Mouse (Mus musculus) ES-Bruce4 (cell line): ENCODE measurements around the gene Elavl3. TPM values are rescaled to one million over a fixed set of nuclear protein-coding genes. Genes with fewer than 3 reads are reported as not detected.

ENCODE experiments used
- H3K27ac ChIP-seq: 2 replicates; pipeline ENCODE4 v1.5.1; 2012; ENCODE audit warnings: low read length, inconsistent platforms; ENCODE audit not compliant: insufficient read depth
- H3K27me3 ChIP-seq: 2 replicates; pipeline ENCODE4 v1.6.1; 2012; ENCODE audit warnings: mild to moderate bottlenecking, low read length, inconsistent platforms; ENCODE audit not compliant: control insufficient read depth, poor library complexity, insufficient read depth, severe bottlenecking
- H3K36me3 ChIP-seq: 2 replicates; pipeline ENCODE4 v1.6.1; 2012; ENCODE audit warnings: inconsistent platforms, mild to moderate bottlenecking, low read length, moderate library complexity; ENCODE audit not compliant: control insufficient read depth, poor library complexity, insufficient read depth, severe bottlenecking
- H3K4me1 ChIP-seq: one replicate; pipeline ENCODE4 v1.8.1; 2011; ENCODE audit warnings: low read length; ENCODE audit not compliant: control insufficient read depth, insufficient read depth
- H3K4me3 ChIP-seq: 2 replicates; pipeline ENCODE4 v1.5.1; 2011; ENCODE audit warnings: low read depth, mild to moderate bottlenecking, low read length
- H3K9ac ChIP-seq: 2 replicates; pipeline ENCODE4 v1.6.1; 2012; ENCODE audit warnings: low read depth, mild to moderate bottlenecking, inconsistent platforms; ENCODE audit not compliant: poor library complexity, severe bottlenecking
- H3K9me3 ChIP-seq: replicated peaks from 2 replicates; pipeline ENCODE4 v1.6.1; 2012; ENCODE audit warnings: mild to moderate bottlenecking, low read length, inconsistent platforms; ENCODE audit not compliant: control insufficient read depth, poor library complexity, insufficient read depth, severe bottlenecking
- CTCF ChIP-seq: IDR thresholded peaks from one replicate; pipeline ENCODE4 v1.8.1; 2011; ENCODE audit warnings: low read depth, low read length
- EP300 ChIP-seq: IDR thresholded peaks from 2 replicates; pipeline ENCODE4 v1.6.1; 2011; ENCODE audit warnings: low read depth, low read length; ENCODE audit not compliant: insufficient read depth
- POLR2A ChIP-seq: IDR thresholded peaks from one replicate; pipeline ENCODE4 v1.8.1; 2011; ENCODE audit warnings: low read length; ENCODE audit not compliant: insufficient read depth
- polyA plus RNA-seq: library from polyadenylated mRNA; stranded (reverse); fragments of >200 nt; gene quantifications from 2 replicates; pipeline ENCODE4 v1.2.4, GENCODE M21; 2011; ENCODE audit warnings: low read depth; ENCODE audit not compliant: missing spikeins, insufficient read depth, insufficient read length

The Elavl3 gene
- polyA plus RNA-seq, 1 experiment: 10.6 TPM

GRCm38 (mm10) chr9:22028467-22028866, 23.4 kb downstream of the Elavl3 start:
- Histone ChIP-seq H3K4me1 (no peaks in the 10 kb centered on the region), H3K27ac (no peak overlapping the region)
- TF ChIP-seq EP300: no peak
- no peak for TF ChIP-seq POLR2A
- no peak for TF ChIP-seq CTCF

DNA sequence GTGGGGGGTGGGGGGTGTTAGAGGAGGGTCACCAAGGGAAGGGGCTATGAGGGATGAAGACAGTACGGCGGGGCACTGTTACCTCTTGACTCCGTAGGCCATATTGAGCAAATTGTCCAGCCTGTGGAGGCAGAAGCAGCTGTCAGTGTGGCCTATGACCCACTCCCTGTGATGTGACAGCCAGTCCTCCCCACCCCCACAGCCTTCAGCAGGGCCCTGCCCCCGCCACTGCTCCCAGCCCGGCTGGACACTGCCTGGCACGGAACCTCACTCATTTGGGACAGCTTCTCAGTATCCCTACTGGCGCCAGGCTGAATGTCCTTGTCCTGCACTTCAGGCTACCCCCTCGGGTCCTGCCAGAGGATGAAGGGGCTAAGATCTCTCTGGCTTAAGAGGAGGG, 27.2 kb downstream of the Elavl3 start:
- H3K27ac ChIP-seq: no peak overlapping the region
- H3K9me3 ChIP-seq: no peaks in the 10 kb centered on the region
- no peak overlapping the region for H3K4me3 ChIP-seq
- H3K4me1 ChIP-seq: no peaks in the 10 kb centered on the region
- no peak overlapping the region for H3K9ac ChIP-seq
- no peaks in the 10 kb centered on the region for H3K36me3 ChIP-seq
- no peaks in the 10 kb centered on the region for H3K27me3 ChIP-seq
- TF ChIP-seq CTCF (no peak), POLR2A (no peak), EP300 (no peak)

More at GRCm38 (mm10) chr9:22028467-22028866, 23.4 kb downstream of the Elavl3 start:
- Histone ChIP-seq H3K9ac (no peak overlapping the region), H3K27me3 (no peaks in the 10 kb centered on the region), H3K4me3 (no peak overlapping the region), H3K9me3 (no peaks in the 10 kb centered on the region), H3K36me3 (no peaks in the 10 kb centered on the region)

GRCm38 (mm10) chr9:22017208-22017825, 34.5 kb downstream of the Elavl3 start:
- TF ChIP-seq EP300: no peak
- TF ChIP-seq POLR2A: no peak
- no peak for TF ChIP-seq CTCF
- Histone ChIP-seq H3K27me3 (no peaks in the 10 kb centered on the region), H3K36me3 (peaks cover 9% of the 10 kb centered on the region), H3K4me1 (peaks cover 8% of the 10 kb centered on the region), H3K4me3 (no peak overlapping the region), H3K9me3 (no peaks in the 10 kb centered on the region), H3K9ac (no peak overlapping the region), H3K27ac (no peak overlapping the region)

DNA sequence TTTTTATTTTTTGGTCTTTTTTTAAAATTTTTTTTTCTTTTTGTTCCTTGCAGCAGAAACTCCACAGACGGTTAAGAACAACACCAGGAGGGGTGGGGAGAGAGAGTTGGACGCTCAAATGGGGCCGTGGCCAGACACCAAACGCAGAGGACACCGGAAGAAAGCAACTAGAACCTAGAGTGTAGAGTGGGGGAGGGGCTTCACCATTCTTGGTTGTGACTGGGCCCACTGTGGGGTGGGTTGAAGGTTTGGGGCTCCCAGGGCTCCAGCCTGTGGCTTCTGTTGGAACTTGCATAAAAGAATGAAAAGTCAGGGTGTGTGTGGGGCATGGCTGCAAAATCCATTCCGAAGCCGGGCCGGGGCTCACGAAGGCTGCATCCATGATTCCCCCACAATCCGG, 35.6 kb downstream of the Elavl3 start:
- H3K27ac ChIP-seq: no peak overlapping the region
- no peak for TF ChIP-seq EP300
- no peak for TF ChIP-seq CTCF
- TF ChIP-seq POLR2A: no peak
- no peaks in the 10 kb centered on the region for H3K27me3 ChIP-seq
- no peak overlapping the region for H3K4me3 ChIP-seq
- no peak overlapping the region for H3K9ac ChIP-seq
- peaks cover 10% of the 10 kb centered on the region for H3K4me1 ChIP-seq
- no peaks in the 10 kb centered on the region for H3K9me3 ChIP-seq
- H3K36me3 ChIP-seq: peaks cover 18% of the 10 kb centered on the region

- H3K4me1 ChIP-seq: peaks cover 4% of the 10 kb centered on the region
- H3K27me3 ChIP-seq: no peaks in the 10 kb centered on the region
- no peak overlapping the region for H3K27ac ChIP-seq
- no peak overlapping the region for H3K4me3 ChIP-seq
- no peak overlapping the region for H3K9ac ChIP-seq
- peaks cover 35% of the 10 kb centered on the region for H3K36me3 ChIP-seq
- no peaks in the 10 kb centered on the region for H3K9me3 ChIP-seq
- no peak for TF ChIP-seq CTCF
- no peak for TF ChIP-seq EP300
- TF ChIP-seq POLR2A: no peak
These were observed 39.1 kb downstream of the Elavl3 start for GRCm38 (mm10) chr9:22012731-22013130.

- Histone ChIP-seq H3K27ac (no peak overlapping the region), H3K4me3 (no peak overlapping the region), H3K36me3 (peaks cover 50% of the 10 kb centered on the region), H3K9me3 (no peaks in the 10 kb centered on the region), H3K9ac (no peak overlapping the region), H3K27me3 (no peaks in the 10 kb centered on the region), H3K4me1 (peaks cover 2% of the 10 kb centered on the region)
- TF ChIP-seq CTCF: no peak
- TF ChIP-seq POLR2A: no peak
- no peak for TF ChIP-seq EP300
These were observed 40.8 kb downstream of the Elavl3 start for GRCm38 (mm10) chr9:22011055-22011454.
